Mouse (Mus musculus) neural tube, embryonic 12.5 days (tissue): ENCODE measurements around the gene Zyg11b. TPM values are rescaled to one million over a fixed set of nuclear protein-coding genes. Genes with fewer than 3 reads are reported as not detected.
A peak's percentile ranks its signal among the peaks of the same experiment; 100 is the strongest.

ENCODE experiments used
- ATAC-seq: fragments of 200-750 bp; cut with Nextera tagmentation; 2 replicates; pipeline ENCODE4 v1.8.0; 2017; ENCODE audit warnings: low read depth, mild to moderate bottlenecking, moderate TSS enrichment, moderate library complexity; ENCODE audit not compliant: low FRiP score
- H3K27ac ChIP-seq: fragments of 300-500 bp; sonication (generic); 2 replicates; pipeline ENCODE4 v1.5.1; 2016
- H3K27me3 ChIP-seq: fragments of 300-500 bp; sonication (generic); replicated peaks from 2 replicates; pipeline ENCODE4 v1.6.1; 2016; ENCODE audit warnings: mild to moderate bottlenecking
- H3K36me3 ChIP-seq: fragments of 300-500 bp; sonication (generic); 2 replicates; pipeline ENCODE4 v1.6.1; 2016; ENCODE audit warnings: mild to moderate bottlenecking
- H3K4me1 ChIP-seq: fragments of 300-500 bp; sonication (generic); 2 replicates; pipeline ENCODE4 v1.6.1; 2016
- H3K4me2 ChIP-seq: fragments of 300-500 bp; sonication (generic); replicated peaks from 2 replicates; pipeline ENCODE4 v1.6.1; 2016; ENCODE audit warnings: mild to moderate bottlenecking
- H3K4me3 ChIP-seq: fragments of 300-500 bp; sonication (generic); 2 replicates; pipeline ENCODE4 v1.5.1; 2016
- H3K9ac ChIP-seq: fragments of 300-500 bp; sonication (generic); 2 replicates; pipeline ENCODE4 v1.6.1; 2016; ENCODE audit warnings: mild to moderate bottlenecking
- H3K9me3 ChIP-seq: fragments of 300-500 bp; sonication (generic); 2 replicates; pipeline ENCODE4 v1.6.1; 2016; ENCODE audit warnings: mild to moderate bottlenecking
- WGBS: fragments of 180-500 bp; shearing (Covaris S2); methylation state at CpG from one replicate; pipeline ENCODE4 v1.1.7; 2016; 5-methylcytosine and 5-hydroxymethylcytosine counted together
- polyA plus RNA-seq: library from polyadenylated mRNA; unstranded; fragments of >200 nt; fragmentation: Nextera tagmentation; extraction: Ambion mirVana; gene quantifications from 2 replicates; pipeline ENCODE4 v1.2.1, GENCODE M21; 2016

Gene Zyg11b
- polyA plus RNA-seq, 1 experiment from 2014 or later = 29.5 TPM

- Histone ChIP-seq H3K9ac (no peak overlapping the region), H3K36me3 (no peaks in the 10 kb centered on the region), H3K9me3 (no peaks in the 10 kb centered on the region), H3K4me1 (peaks cover 8% of the 10 kb centered on the region; the same call in 1 of the 2 replicates), H3K27ac (no peak overlapping the region), H3K27me3 (peaks cover 46% of the 10 kb centered on the region), H3K4me3 (no peak overlapping the region), H3K4me2 (peak overlapping the region; percentile 24; the same call in 1 of the 2 replicates)
- 6% methylated on average over 9 of the region's 9 CpGs for WGBS
- ATAC-seq = no peak
These were observed 81.9 kb downstream of the Zyg11b start for GRCm38 (mm10) chr4:108219019-108219418.

- Histone ChIP-seq H3K27me3 (peaks cover 46% of the 10 kb centered on the region), H3K27ac (no peak within 1 kb of the TSS), H3K4me1 (peaks cover 8% of the 10 kb centered on the region; the same call in 1 of the 2 replicates), H3K9ac (peak within 1 kb of the TSS; percentile 40), H3K4me2 (peak within 1 kb of the TSS; percentile 66), H3K4me3 (peak within 1 kb of the TSS; percentile 37), H3K36me3 (no peaks in the 10 kb centered on the region), H3K9me3 (no peaks in the 10 kb centered on the region)
- ATAC-seq = no peak
- 1% methylated on average over 103 of the region's 107 CpGs for WGBS
These were observed 83.3 kb downstream of the Zyg11b start, which contains the start of gene Zyg11a for GRCm38 (mm10) chr4:108217332-108218179. Zyg11a (minus strand) TSS chr4:108218048.

GRCm38 (mm10) chr4:108213023-108213422, 87.9 kb downstream of the Zyg11b start:
- H3K9ac ChIP-seq = no peak overlapping the region
- H3K27me3 ChIP-seq = peaks cover 25% of the 10 kb centered on the region
- no peak overlapping the region for H3K4me2 ChIP-seq
- H3K4me1 ChIP-seq = peaks cover 8% of the 10 kb centered on the region; the same call in 1 of the 2 replicates
- no peaks in the 10 kb centered on the region for H3K9me3 ChIP-seq
- 85% methylated on average over 2 of the region's 2 CpGs for WGBS
- H3K36me3 ChIP-seq = no peaks in the 10 kb centered on the region
- ATAC-seq = no peak
- H3K27ac ChIP-seq = no peak overlapping the region
- no peak overlapping the region for H3K4me3 ChIP-seq

- no peak overlapping the region for H3K4me3 ChIP-seq
- WGBS = 88% methylated on average over 6 of the region's 6 CpGs
- H3K4me2 ChIP-seq = no peak overlapping the region
- no peak for ATAC-seq
- no peaks in the 10 kb centered on the region for H3K27me3 ChIP-seq
- no peaks in the 10 kb centered on the region for H3K9me3 ChIP-seq
- H3K36me3 ChIP-seq = no peaks in the 10 kb centered on the region
- H3K9ac ChIP-seq = no peak overlapping the region
- H3K4me1 ChIP-seq = no peaks in the 10 kb centered on the region
- no peak overlapping the region for H3K27ac ChIP-seq
These were observed 96.3 kb downstream of the Zyg11b start for GRCm38 (mm10) chr4:108204629-108205028.

GRCm38 (mm10) chr4:108199236-108199635, 101.7 kb downstream of the Zyg11b start:
- H3K27me3 ChIP-seq = no peaks in the 10 kb centered on the region
- H3K36me3 ChIP-seq = no peaks in the 10 kb centered on the region
- H3K4me2 ChIP-seq = no peak overlapping the region
- no peak overlapping the region for H3K9ac ChIP-seq
- no peak overlapping the region for H3K27ac ChIP-seq
- H3K4me3 ChIP-seq = no peak overlapping the region
- no peaks in the 10 kb centered on the region for H3K4me1 ChIP-seq
- WGBS = 80% methylated on average over 2 of the region's 2 CpGs
- no peak for ATAC-seq
- no peaks in the 10 kb centered on the region for H3K9me3 ChIP-seq

- 67% methylated on average over 6 of the region's 6 CpGs for WGBS
- Histone ChIP-seq H3K9ac (no peak overlapping the region), H3K27me3 (no peaks in the 10 kb centered on the region)
These were observed 104.5 kb downstream of the Zyg11b start for GRCm38 (mm10) chr4:108196277-108196855.

GRCm38 (mm10) chr4:108192821-108193323, 108.0 kb downstream of the Zyg11b start:
- WGBS = 87% methylated on average over 2 of the region's 2 CpGs
- Histone ChIP-seq H3K9ac (no peak overlapping the region), H3K27me3 (no peaks in the 10 kb centered on the region), H3K4me2 (no peak overlapping the region), H3K27ac (no peak overlapping the region), H3K36me3 (no peaks in the 10 kb centered on the region), H3K4me3 (no peak overlapping the region), H3K9me3 (no peaks in the 10 kb centered on the region), H3K4me1 (no peaks in the 10 kb centered on the region)
- ATAC-seq = no peak

More at GRCm38 (mm10) chr4:108196277-108196855, 104.5 kb downstream of the Zyg11b start:
- no peak for ATAC-seq
- Histone ChIP-seq H3K4me1 (no peaks in the 10 kb centered on the region), H3K4me3 (no peak overlapping the region), H3K36me3 (no peaks in the 10 kb centered on the region), H3K27ac (no peak overlapping the region), H3K4me2 (no peak overlapping the region), H3K9me3 (no peaks in the 10 kb centered on the region)

GRCm38 (mm10) chr4:108182278-108182677, 118.6 kb downstream of the Zyg11b start:
- H3K36me3 ChIP-seq = no peaks in the 10 kb centered on the region
- no peaks in the 10 kb centered on the region for H3K4me1 ChIP-seq
- no peak for ATAC-seq
- no peak overlapping the region for H3K27ac ChIP-seq
- H3K4me2 ChIP-seq = no peak overlapping the region
- H3K27me3 ChIP-seq = no peaks in the 10 kb centered on the region
- no peak overlapping the region for H3K9ac ChIP-seq
- H3K9me3 ChIP-seq = no peaks in the 10 kb centered on the region
- H3K4me3 ChIP-seq = no peak overlapping the region
- 52% methylated on average over 1 of the region's 1 CpGs for WGBS

Other genes with a start within 250 kb of the Zyg11b start
- 0.10 and 0.20 TPM in 2 replicates for gene Podn, start 204.7 kb downstream of the Zyg11b start, polyA plus RNA-seq
- 208 and 221 TPM in 2 replicates for gene Scp2, start 156.1 kb downstream of the Zyg11b start, polyA plus RNA-seq
- gene Echdc2, start 135.7 kb downstream of the Zyg11b start, polyA plus RNA-seq = 10.7 and 12.3 TPM in 2 replicates
- 0.09 TPM in 1 of 2 replicates, not detected in the other for gene Zyg11a, start 83.0 kb downstream of the Zyg11b start, polyA plus RNA-seq
- gene Coa7, start 27.0 kb upstream of the Zyg11b start, polyA plus RNA-seq = 52.5 and 54.8 TPM in 2 replicates
- 3.2 and 3.5 TPM in 2 replicates for gene Shisal2a, start 82.3 kb upstream of the Zyg11b start, polyA plus RNA-seq
- gene Gpx7, start 105.9 kb upstream of the Zyg11b start, polyA plus RNA-seq = 45.2 and 47.4 TPM in 2 replicates
- 85.1 TPM in 2 replicates for gene Tut4, start 158.3 kb upstream of the Zyg11b start, polyA plus RNA-seq